In the genomic region with DNA sequence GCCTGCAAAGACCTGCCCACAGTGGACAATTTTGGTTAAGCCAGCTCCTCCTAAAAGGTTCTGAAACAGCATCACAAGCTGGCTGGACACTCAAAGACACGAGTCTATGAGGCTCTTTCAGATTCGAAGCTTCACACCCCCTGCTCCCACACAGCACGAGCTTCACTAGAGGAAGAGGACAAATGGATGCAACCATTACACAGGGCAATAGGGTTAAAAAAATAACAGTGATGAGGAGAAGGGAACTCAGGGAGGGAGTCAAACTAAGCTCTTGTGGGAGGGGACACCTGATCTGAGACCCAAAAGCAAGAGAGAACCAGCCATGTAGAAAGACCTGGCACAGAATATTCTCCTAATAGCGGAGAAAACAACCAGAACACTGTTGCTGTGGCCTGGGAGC, we compare ENCODE assay signal across 32 mouse cellular contexts.
"Had no signal": no experiment of that assay in that cellular context is flagged by ENCODE, and none has a peak within 500 bp of the region (broad histone marks: within the 10 kb centered on the region; RNA-seq: fewer than 3 reads in every experiment).

No protein-coding gene starts in this region.

- H3K4me2 ChIP-seq: heart, embryonic 11.5 days; heart, embryonic 12.5 days; heart, embryonic 13.5 days; heart, embryonic 15.5 days; hindbrain, embryonic 12.5 days; hindbrain, embryonic 13.5 days; hindbrain, embryonic 14.5 days; hindbrain, embryonic 15.5 days; intestine, embryonic 15.5 days had no signal

- H3K27ac ChIP-seq: heart, adult 2 months; heart, embryonic 10.5 days; heart, embryonic 13.5 days; heart, embryonic 15.5 days; hindbrain, embryonic 10.5 days; hindbrain, embryonic 12.5 days; hindbrain, embryonic 13.5 days; hindbrain, embryonic 14.5 days; hindbrain, embryonic 15.5 days; hindbrain, postnatal 0 days; intestine, embryonic 15.5 days; layer of hippocampus, adult 2 months; left cerebral cortex, adult 2 months had no signal

- H3K9me3 ChIP-seq: heart, embryonic 10.5 days; heart, embryonic 12.5 days; heart, embryonic 13.5 days; heart, embryonic 15.5 days; hindbrain, embryonic 10.5 days; hindbrain, embryonic 12.5 days; hindbrain, embryonic 13.5 days; hindbrain, embryonic 15.5 days; intestine, embryonic 15.5 days had no signal

- DNase-seq: heart, adult 18-20 months; heart, adult 2 months; heart, postnatal 10 days; heart, postnatal 14 days; heart, postnatal 36 days; heart, postnatal 4 days; kidney, adult 2 months; kidney, adult 8-10 months; kidney, postnatal 10 days; kidney, postnatal 25 days; kidney, postnatal 36 days; kidney, postnatal 4 days; layer of hippocampus, adult 9-11 months; layer of hippocampus, postnatal 36 days had no signal

- H3K4me3 ChIP-seq: heart, adult 2 months; heart, embryonic 10.5 days; heart, embryonic 12.5 days; heart, embryonic 13.5 days; heart, embryonic 15.5 days; hindbrain, embryonic 10.5 days; hindbrain, embryonic 12.5 days; hindbrain, embryonic 13.5 days; hindbrain, embryonic 15.5 days; intestine, embryonic 15.5 days; layer of hippocampus, adult 2 months; left cerebral cortex, adult 2 months had no signal

- H3K27me3 ChIP-seq: heart, embryonic 12.5 days; heart, embryonic 13.5 days; heart, embryonic 15.5 days; hindbrain, embryonic 12.5 days; hindbrain, embryonic 13.5 days; hindbrain, embryonic 15.5 days; intestine, embryonic 15.5 days had no signal

- H3K36me3 ChIP-seq: heart, embryonic 10.5 days; heart, embryonic 12.5 days; heart, embryonic 13.5 days; heart, embryonic 15.5 days; hindbrain, embryonic 10.5 days; hindbrain, embryonic 12.5 days; hindbrain, embryonic 13.5 days; hindbrain, embryonic 15.5 days; intestine, embryonic 15.5 days had no signal

- H3K4me1 ChIP-seq: heart, embryonic 12.5 days; heart, embryonic 15.5 days; hindbrain, embryonic 12.5 days; hindbrain, embryonic 13.5 days; hindbrain, embryonic 15.5 days; intestine, embryonic 15.5 days had no signal

- ATAC-seq: hindbrain, embryonic 16.5 days; hindbrain, postnatal 0 days; inflammation-experienced regulatory T-cells, adult 6 months; intestine, embryonic 15.5 days; intestine, embryonic 16.5 days; intestine, postnatal 0 days had no signal

- H3K9ac ChIP-seq: heart, embryonic 12.5 days; heart, embryonic 13.5 days; heart, embryonic 15.5 days; hindbrain, embryonic 12.5 days; hindbrain, embryonic 13.5 days; hindbrain, embryonic 14.5 days; hindbrain, embryonic 15.5 days; intestine, embryonic 15.5 days had no signal
